Mouse (Mus musculus) neural tube, embryonic 15.5 days (tissue): ENCODE data around the gene Cfap58. TPM values are rescaled to one million over a fixed set of nuclear protein-coding genes. Genes with fewer than 3 reads are reported as not detected.
A peak's percentile ranks its signal among the peaks of the same experiment; 100 is the strongest.

Source experiments
- ATAC-seq: fragments of 200-750 bp; cut with Nextera tagmentation; 2 replicates; pipeline ENCODE4 v1.8.0; 2017; ENCODE audit warnings: mild to moderate bottlenecking, moderate TSS enrichment, moderate library complexity; ENCODE audit not compliant: low FRiP score
- H3K27ac ChIP-seq: fragments of 300-500 bp; sonication (generic); replicated peaks from 2 replicates; pipeline ENCODE4 v1.5.1; 2015; ENCODE audit warnings: mild to moderate bottlenecking, inconsistent platforms
- H3K27me3 ChIP-seq: fragments of 300-500 bp; sonication (generic); replicated peaks from 2 replicates; pipeline ENCODE4 v1.6.1; 2015; ENCODE audit warnings: inconsistent platforms
- H3K36me3 ChIP-seq: fragments of 300-500 bp; sonication (generic); 2 replicates; pipeline ENCODE4 v1.6.1; 2015; ENCODE audit warnings: inconsistent platforms
- H3K4me1 ChIP-seq: fragments of 300-500 bp; sonication (generic); 2 replicates; pipeline ENCODE4 v1.6.1; 2015; ENCODE audit warnings: inconsistent platforms
- H3K4me2 ChIP-seq: fragments of 300-500 bp; sonication (generic); 2 replicates; pipeline ENCODE4 v1.6.1; 2015; ENCODE audit warnings: inconsistent platforms, mild to moderate bottlenecking, moderate library complexity
- H3K4me3 ChIP-seq: fragments of 300-500 bp; sonication (generic); replicated peaks from 2 replicates; pipeline ENCODE4 v1.5.1; 2015; ENCODE audit warnings: mild to moderate bottlenecking, inconsistent platforms
- H3K9ac ChIP-seq: fragments of 300-500 bp; sonication (generic); replicated peaks from 2 replicates; pipeline ENCODE4 v1.6.1; 2015; ENCODE audit warnings: mild to moderate bottlenecking, inconsistent platforms
- H3K9me3 ChIP-seq: fragments of 300-500 bp; sonication (generic); replicated peaks from 2 replicates; pipeline ENCODE4 v1.6.1; 2016; ENCODE audit warnings: inconsistent platforms
- WGBS: fragments of 180-500 bp; shearing (Covaris S2); methylation state at CpG from one replicate; pipeline ENCODE4 v1.1.7; 2015; ENCODE audit warnings: mixed read lengths; 5-methylcytosine and 5-hydroxymethylcytosine counted together
- polyA plus RNA-seq: library from polyadenylated mRNA; unstranded; fragments of >200 nt; fragmentation: Nextera tagmentation; extraction: Ambion mirVana; gene quantifications from 2 replicates; pipeline ENCODE4 v1.2.1, GENCODE M21; 2015

The Cfap58 gene
- 0.47 and 0.59 TPM in 2 replicates for polyA plus RNA-seq

DNA sequence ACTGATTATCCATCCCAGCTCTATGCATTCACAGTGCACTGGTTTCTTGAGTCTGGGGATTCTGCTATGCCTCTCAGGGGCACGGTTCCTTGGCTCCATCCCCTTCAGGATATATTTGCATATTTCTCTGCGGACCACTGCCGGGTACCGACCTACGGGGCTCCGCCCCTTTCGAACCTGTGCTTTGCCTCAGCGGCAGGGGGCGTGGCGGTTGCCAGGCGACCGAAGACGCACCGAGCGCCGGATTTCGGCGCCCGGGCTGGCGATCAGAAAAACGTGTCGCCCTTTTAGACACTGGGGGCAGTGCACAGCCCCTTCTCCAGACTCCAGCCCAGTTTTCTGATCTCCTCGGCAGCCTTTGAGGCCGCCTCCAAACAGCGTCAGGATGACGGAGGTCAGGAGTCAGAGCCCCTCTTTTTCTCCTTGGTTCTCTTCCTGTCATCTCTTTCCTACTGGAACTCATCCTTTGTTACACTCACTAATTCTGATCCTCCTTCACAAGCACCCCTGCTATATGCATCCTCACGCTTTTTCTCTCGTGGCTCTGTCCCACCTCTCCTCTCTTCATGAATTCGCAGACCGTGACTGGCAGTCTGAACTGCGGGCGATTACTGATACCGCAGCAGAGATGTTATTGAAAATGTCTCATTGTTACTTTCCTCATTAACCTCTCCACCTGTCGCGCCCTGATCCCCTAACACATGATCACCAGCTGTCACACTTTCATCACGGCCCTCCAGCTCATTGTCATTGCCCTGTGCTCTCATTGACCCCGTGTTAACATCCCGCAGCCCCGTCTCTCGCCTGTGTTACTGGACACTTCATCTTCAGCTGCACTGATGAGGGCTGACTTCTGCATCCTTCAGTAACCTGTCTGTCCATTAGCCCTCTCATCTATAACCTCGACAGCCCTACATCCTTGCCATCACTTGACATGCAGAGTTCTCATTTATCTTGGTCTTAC lies at the start of gene Cfap58:
Gene Cfap58 (plus strand): TSS at position 233 of the 964 bp plus-strand sequence.
- peaks cover 17% of the 10 kb centered on the region for H3K4me1 ChIP-seq
- peak within 1 kb of the TSS; percentile 45 for H3K4me3 ChIP-seq
- H3K9me3 ChIP-seq: no peaks in the 10 kb centered on the region
- peak within 1 kb of the TSS; percentile 83 for H3K4me2 ChIP-seq
- H3K27me3 ChIP-seq: peaks cover 5% of the 10 kb centered on the region; the same call in 1 of the 2 replicates
- H3K36me3 ChIP-seq: no peaks in the 10 kb centered on the region
- H3K27ac ChIP-seq: peak within 1 kb of the TSS; percentile 58
- 5% methylated on average over 41 of the region's 41 CpGs for WGBS
- H3K9ac ChIP-seq: peak within 1 kb of the TSS; percentile 51
- peak; percentile 92 for ATAC-seq

GRCm38 (mm10) chr19:47888037-47888436 lies 49.4 kb upstream of the Cfap58 start:
- H3K9me3 ChIP-seq: no peaks in the 10 kb centered on the region
- H3K9ac ChIP-seq: no peak overlapping the region
- H3K4me1 ChIP-seq: peaks cover 4% of the 10 kb centered on the region; the same call in 1 of the 2 replicates
- no peaks in the 10 kb centered on the region for H3K27me3 ChIP-seq
- WGBS: 94% methylated on average over 8 of the region's 8 CpGs
- no peak for ATAC-seq
- H3K27ac ChIP-seq: no peak overlapping the region
- no peak overlapping the region for H3K4me3 ChIP-seq
- H3K4me2 ChIP-seq: no peak overlapping the region
- no peaks in the 10 kb centered on the region for H3K36me3 ChIP-seq

GRCm38 (mm10) chr19:47890489-47891130 lies 46.9 kb upstream of the Cfap58 start:
- no peaks in the 10 kb centered on the region for H3K9me3 ChIP-seq
- no peak overlapping the region for H3K4me2 ChIP-seq
- ATAC-seq: no peak
- H3K36me3 ChIP-seq: no peaks in the 10 kb centered on the region
- H3K27ac ChIP-seq: peak overlapping the region; percentile 10; the same call in 1 of the 2 replicates
- no peaks in the 10 kb centered on the region for H3K27me3 ChIP-seq
- H3K4me1 ChIP-seq: peaks cover 4% of the 10 kb centered on the region; the same call in 1 of the 2 replicates
- 59% methylated on average over 10 of the region's 10 CpGs for WGBS
- H3K4me3 ChIP-seq: no peak overlapping the region
- H3K9ac ChIP-seq: no peak overlapping the region

DNA sequence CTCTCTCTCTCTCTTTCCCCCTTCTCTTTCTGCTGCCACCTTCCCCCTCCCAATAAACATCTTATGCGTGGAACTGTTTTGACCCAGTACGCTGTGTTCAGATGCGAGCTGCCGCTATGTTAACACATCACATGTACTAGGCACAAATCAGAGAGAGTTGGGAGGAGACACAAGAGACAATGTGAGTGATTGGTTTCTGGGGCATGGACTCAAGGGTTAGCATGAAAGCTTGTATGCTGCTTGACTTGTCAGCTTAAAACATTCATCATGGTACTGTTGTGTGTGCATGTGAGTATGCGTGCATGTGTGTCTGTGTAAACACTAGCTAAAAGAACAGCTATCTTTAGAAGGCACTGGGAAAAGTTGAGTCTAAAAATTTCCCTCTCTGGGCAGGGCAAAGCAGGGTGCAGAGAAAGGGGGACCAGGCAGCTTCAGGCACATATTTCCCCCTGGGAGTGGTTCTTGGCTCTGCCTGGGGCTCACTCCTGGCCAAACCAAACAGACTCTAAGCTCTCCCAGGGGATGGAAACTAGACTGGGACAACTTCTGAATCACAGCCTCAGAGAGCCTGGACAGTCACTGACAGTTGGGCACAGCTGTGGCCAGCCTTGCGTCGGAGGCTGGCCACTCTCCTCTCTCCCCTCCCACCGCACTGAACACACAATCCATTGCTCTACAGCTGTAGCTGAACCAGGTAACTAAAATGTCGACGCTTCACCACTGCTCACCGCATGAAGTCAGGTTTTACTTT lies 45.7 kb upstream of the Cfap58 start:
- ATAC-seq: no peak
- Histone ChIP-seq H3K4me2 (no peak overlapping the region), H3K27me3 (no peaks in the 10 kb centered on the region), H3K9me3 (no peaks in the 10 kb centered on the region), H3K27ac (no peak overlapping the region), H3K4me3 (no peak overlapping the region), H3K36me3 (no peaks in the 10 kb centered on the region), H3K4me1 (peaks cover 4% of the 10 kb centered on the region; the same call in 1 of the 2 replicates), H3K9ac (no peak overlapping the region)
- WGBS: 80% methylated on average over 11 of the region's 11 CpGs

- no peak for ATAC-seq
- H3K9ac ChIP-seq: no peak overlapping the region
- H3K27ac ChIP-seq: no peak overlapping the region
- H3K4me1 ChIP-seq: peaks cover 4% of the 10 kb centered on the region; the same call in 1 of the 2 replicates
- no peaks in the 10 kb centered on the region; the same call in 1 of the 2 replicates for H3K36me3 ChIP-seq
- no peaks in the 10 kb centered on the region for H3K9me3 ChIP-seq
- no peak overlapping the region for H3K4me2 ChIP-seq
- WGBS: 90% methylated on average over 6 of the region's 6 CpGs
- no peaks in the 10 kb centered on the region for H3K27me3 ChIP-seq
- H3K4me3 ChIP-seq: no peak overlapping the region
Observed at GRCm38 (mm10) chr19:47893092-47893491, 44.4 kb upstream of the Cfap58 start.

DNA sequence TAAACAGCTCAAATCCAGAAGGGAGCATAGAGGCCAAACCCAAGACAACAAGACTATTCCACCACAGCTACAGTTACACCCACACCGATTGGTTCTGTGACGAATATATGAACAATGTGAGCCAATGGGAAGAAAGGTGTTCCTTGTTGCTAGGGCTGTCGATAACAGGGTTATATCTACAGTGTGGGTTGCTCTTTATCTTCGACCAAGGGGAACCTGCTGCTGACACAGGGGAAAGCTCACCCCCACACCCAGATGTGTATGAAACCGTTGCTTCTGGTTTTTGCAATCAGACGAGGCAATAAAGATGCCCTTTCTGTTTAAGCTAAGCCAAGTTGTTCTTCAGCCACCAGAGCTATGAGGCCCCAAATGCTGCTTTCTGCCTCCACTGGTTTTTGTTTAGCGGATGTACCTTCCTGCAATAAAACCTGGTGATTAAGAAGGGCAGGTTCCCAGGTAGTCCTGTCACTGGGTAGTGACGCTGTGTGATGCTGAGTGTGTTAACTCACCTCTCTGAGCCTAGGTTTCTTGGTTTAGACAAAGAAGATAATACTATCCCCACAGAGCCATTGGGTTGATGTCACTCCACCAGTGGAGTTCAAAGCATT lies 38.9 kb upstream of the Cfap58 start:
- Histone ChIP-seq H3K9ac (no peak overlapping the region), H3K36me3 (no peaks in the 10 kb centered on the region; the same call in 1 of the 2 replicates), H3K27me3 (no peaks in the 10 kb centered on the region), H3K4me2 (no peak overlapping the region), H3K27ac (no peak overlapping the region), H3K4me3 (no peak overlapping the region), H3K4me1 (peaks cover 12% of the 10 kb centered on the region; the same call in 1 of the 2 replicates), H3K9me3 (no peaks in the 10 kb centered on the region)
- WGBS: 91% methylated on average over 8 of the region's 8 CpGs
- ATAC-seq: no peak

DNA sequence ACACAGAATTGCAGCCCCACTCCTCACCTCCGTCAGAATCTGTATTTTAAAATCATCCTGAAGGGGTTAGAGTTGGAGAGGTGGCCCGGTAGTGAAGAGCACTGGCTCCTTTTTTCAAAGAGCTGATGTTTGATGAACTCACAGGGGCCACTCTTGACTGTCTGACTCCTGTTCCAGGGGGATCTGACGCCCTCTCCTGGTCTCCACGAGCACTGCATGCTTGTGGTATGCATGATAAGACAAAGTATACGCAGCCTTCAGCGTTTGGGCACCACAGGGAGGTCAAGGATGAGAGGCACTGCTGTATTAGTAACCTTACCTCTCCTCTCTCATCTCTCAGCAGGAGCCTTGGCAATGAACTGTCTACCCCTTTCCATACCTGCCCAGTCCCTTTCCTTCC lies 37.5 kb upstream of the Cfap58 start:
- H3K4me3 ChIP-seq: no peak overlapping the region
- no peak overlapping the region for H3K27ac ChIP-seq
- no peaks in the 10 kb centered on the region for H3K9me3 ChIP-seq
- no peak for ATAC-seq
- no peak overlapping the region for H3K9ac ChIP-seq
- no peaks in the 10 kb centered on the region; the same call in 1 of the 2 replicates for H3K36me3 ChIP-seq
- H3K4me1 ChIP-seq: peaks cover 18% of the 10 kb centered on the region; the same call in 1 of the 2 replicates
- 68% methylated on average over 6 of the region's 6 CpGs for WGBS
- H3K4me2 ChIP-seq: no peak overlapping the region
- H3K27me3 ChIP-seq: no peaks in the 10 kb centered on the region

DNA sequence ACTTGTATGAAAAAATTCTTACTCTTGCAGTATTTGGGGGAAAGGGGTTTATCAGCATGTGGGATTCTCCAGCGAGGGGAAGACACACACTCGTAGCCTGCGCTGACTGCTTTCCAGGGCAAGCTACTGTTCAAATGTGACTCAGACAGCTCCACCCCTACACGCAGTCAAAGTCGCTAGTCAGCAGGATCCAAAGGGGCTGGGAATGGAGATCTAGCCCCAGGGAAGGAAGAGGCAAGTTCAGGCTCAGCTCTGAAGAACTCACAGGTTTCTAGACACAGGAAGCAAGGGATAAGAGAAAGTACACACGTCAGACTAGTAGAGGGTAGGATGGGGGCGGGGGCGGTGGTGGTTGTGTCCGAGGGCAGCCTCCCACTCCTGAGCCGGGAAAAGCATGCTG lies 36.9 kb upstream of the Cfap58 start:
- no peak for ATAC-seq
- Histone ChIP-seq H3K27ac (no peak overlapping the region), H3K36me3 (no peaks in the 10 kb centered on the region; the same call in 1 of the 2 replicates), H3K9ac (no peak overlapping the region), H3K27me3 (no peaks in the 10 kb centered on the region), H3K9me3 (no peaks in the 10 kb centered on the region), H3K4me3 (no peak overlapping the region), H3K4me1 (peaks cover 24% of the 10 kb centered on the region; the same call in 1 of the 2 replicates), H3K4me2 (no peak overlapping the region)
- 86% methylated on average over 10 of the region's 10 CpGs for WGBS

- H3K4me3 ChIP-seq: no peak overlapping the region
- no peaks in the 10 kb centered on the region for H3K9me3 ChIP-seq
- H3K27ac ChIP-seq: no peak overlapping the region
- WGBS: 71% methylated on average over 13 of the region's 13 CpGs
- peaks cover 24% of the 10 kb centered on the region; the same call in 1 of the 2 replicates for H3K4me1 ChIP-seq
- no peaks in the 10 kb centered on the region for H3K36me3 ChIP-seq
- no peak for ATAC-seq
- no peak overlapping the region for H3K4me2 ChIP-seq
- no peak overlapping the region for H3K9ac ChIP-seq
- H3K27me3 ChIP-seq: no peaks in the 10 kb centered on the region
Observed at GRCm38 (mm10) chr19:47902316-47903201, 34.9 kb upstream of the Cfap58 start.

DNA sequence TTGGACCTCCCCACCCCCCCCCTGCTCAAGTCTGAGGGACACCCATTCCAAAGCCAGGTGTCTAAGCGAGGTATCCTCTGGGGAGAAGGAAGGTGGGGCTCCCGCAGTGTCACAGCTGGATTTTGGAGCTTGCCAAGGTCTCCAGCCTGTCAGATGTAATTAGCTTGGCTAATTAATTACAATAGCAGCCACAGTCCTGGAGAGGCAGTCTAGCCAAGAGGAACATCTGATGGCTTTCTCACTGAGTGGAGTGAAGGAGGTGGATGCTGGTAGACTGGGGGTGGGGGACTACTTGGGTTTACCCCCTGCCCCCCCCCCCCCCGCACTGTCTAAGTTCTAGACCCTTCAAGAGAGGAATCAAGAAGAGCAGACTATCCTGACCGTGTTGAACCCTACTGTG lies 33.8 kb upstream of the Cfap58 start:
- Histone ChIP-seq H3K4me2 (no peak overlapping the region), H3K4me1 (peaks cover 29% of the 10 kb centered on the region), H3K9me3 (no peaks in the 10 kb centered on the region), H3K27me3 (no peaks in the 10 kb centered on the region), H3K4me3 (no peak overlapping the region), H3K36me3 (no peaks in the 10 kb centered on the region), H3K27ac (no peak overlapping the region), H3K9ac (no peak overlapping the region)
- no peak for ATAC-seq
- WGBS: 63% methylated on average over 4 of the region's 4 CpGs
